Mouse (Mus musculus): Measurements from ENCODE around the gene Pfn3. TPM values are rescaled to one million over a fixed set of nuclear protein-coding genes. Genes with fewer than 3 reads are reported as not detected.

Pfn3 gene
- total RNA-seq, 4 experiments from 2014 or later = not detected

GRCm38 (mm10) chr13:55430566-55430965 is 15.5 kb upstream of the Pfn3 start:
- no peak for DNase-seq (ENCODE audit: low spot score in 2 of 2)

GRCm38 (mm10) chr13:55429226-55429888 is 14.3 kb upstream of the Pfn3 start:
- peak; percentile 63 to 71 for DNase-seq (ENCODE audit: low spot score in 2 of 2)

GRCm38 (mm10) chr13:55426613-55427012 is 11.6 kb upstream of the Pfn3 start, which contains the start of gene F12:
Gene F12 (minus strand): TSS chr13:55426793.
- DNase-seq (ENCODE audit: low spot score in 2 of 2) = no peak

GRCm38 (mm10) chr13:55420933-55421800 is 6.1 kb upstream of the Pfn3 start:
- peak; percentile 47 to 58 for DNase-seq (ENCODE audit: low spot score in 2 of 2)

- DNase-seq (ENCODE audit: low spot score in 2 of 2) = no peak
These were observed 5.2 kb upstream of the Pfn3 start for GRCm38 (mm10) chr13:55420018-55420932.

- DNase-seq (ENCODE audit: low spot score in 2 of 2) = no peak
These were observed 4.1 kb upstream of the Pfn3 start for GRCm38 (mm10) chr13:55419142-55419541.

- peak; percentile 75 to 80 for DNase-seq (ENCODE audit: low spot score in 2 of 2)
These were observed 3.0 kb upstream of the Pfn3 start for GRCm38 (mm10) chr13:55418004-55418403.

GRCm38 (mm10) chr13:55413333-55413732 is 1.7 kb downstream of the Pfn3 start:
- DNase-seq (ENCODE audit: low spot score in 2 of 2) = no peak

- no peak for DNase-seq (ENCODE audit: low spot score in 2 of 2)
These were observed 2.3 kb downstream of the Pfn3 start for GRCm38 (mm10) chr13:55412643-55413307.

- no peak for DNase-seq (ENCODE audit: low spot score in 2 of 2)
These were observed 3.2 kb downstream of the Pfn3 start for GRCm38 (mm10) chr13:55411826-55412225.

GRCm38 (mm10) chr13:55408546-55409120 is 6.4 kb downstream of the Pfn3 start:
- no peak for DNase-seq (ENCODE audit: low spot score in 2 of 2)

- no peak for DNase-seq (ENCODE audit: low spot score in 2 of 2)
These were observed 7.7 kb downstream of the Pfn3 start for GRCm38 (mm10) chr13:55407341-55407740.

- no peak for DNase-seq (ENCODE audit: low spot score in 2 of 2)
These were observed 9.1 kb downstream of the Pfn3 start for GRCm38 (mm10) chr13:55405783-55406390.

GRCm38 (mm10) chr13:55404853-55405782 is 9.9 kb downstream of the Pfn3 start:
- DNase-seq (ENCODE audit: low spot score in 2 of 2) = peak in 1 of 2 experiments; percentile 28

- DNase-seq (ENCODE audit: low spot score in 2 of 2) = no peak
These were observed 10.8 kb downstream of the Pfn3 start for GRCm38 (mm10) chr13:55403935-55404852.

- DNase-seq (ENCODE audit: low spot score in 2 of 2) = no peak
These were observed 11.8 kb downstream of the Pfn3 start for GRCm38 (mm10) chr13:55403266-55403665.

- no peak for DNase-seq (ENCODE audit: low spot score in 2 of 2)
These were observed 15.0 kb downstream of the Pfn3 start for GRCm38 (mm10) chr13:55400039-55400346.

Data from gastrocnemius, adult 8-10 months (tissue).